Mouse (Mus musculus) liver, adult 2 months (tissue): ENCODE results near the gene Dennd4a. TPM values are rescaled to one million over a fixed set of nuclear protein-coding genes. Genes with fewer than 3 reads are reported as not detected.

Source experiments
- DNase-seq: peaks from one replicate; pipeline ENCODE4 v3.0.0-alpha.2; 2011; ENCODE audit warnings: low read depth, low spot score; ENCODE audit errors: extremely low read depth
- H3K27ac ChIP-seq: fragments of 200-500 bp; replicated peaks from 2 replicates; pipeline ENCODE4 v1.5.1; 2012; ENCODE audit warnings: low read depth, mild to moderate bottlenecking, control low read depth, inconsistent platforms, low read length; ENCODE audit not compliant: insufficient read depth
- H3K27me3 ChIP-seq: fragments of 200-500 bp; 2 replicates; pipeline ENCODE4 v1.6.1; 2012; ENCODE audit warnings: mild to moderate bottlenecking, moderate library complexity, low read length, inconsistent platforms; ENCODE audit not compliant: control insufficient read depth, insufficient read depth
- H3K36me3 ChIP-seq: fragments of 200-500 bp; 2 replicates; pipeline ENCODE4 v1.6.1; 2012; ENCODE audit warnings: low read length, inconsistent platforms; ENCODE audit not compliant: control insufficient read depth, insufficient read depth
- H3K4me1 ChIP-seq: fragments of 200-500 bp; 2 replicates; pipeline ENCODE4 v1.6.1; 2011; ENCODE audit warnings: low read length; ENCODE audit not compliant: control insufficient read depth, insufficient read depth
- H3K4me3 ChIP-seq: fragments of 200-500 bp; 2 replicates; pipeline ENCODE4 v1.5.1; 2011; ENCODE audit warnings: low read depth, mild to moderate bottlenecking, control low read depth, low read length, moderate library complexity; ENCODE audit not compliant: insufficient read depth
- H3K79me2 ChIP-seq: fragments of 200-500 bp; 2 replicates; pipeline ENCODE4 v1.6.1; 2012; ENCODE audit warnings: inconsistent platforms, mild to moderate bottlenecking, low read length, moderate library complexity; ENCODE audit not compliant: control insufficient read depth, insufficient read depth
- H3K9ac ChIP-seq: fragments of 200-500 bp; 2 replicates; pipeline ENCODE4 v1.6.1; 2012; ENCODE audit warnings: low read depth, mild to moderate bottlenecking, control low read depth, inconsistent platforms, low read length
- CTCF ChIP-seq: fragments of 200-500 bp; IDR thresholded peaks from 2 replicates; pipeline ENCODE4 v1.5.1; 2011; ENCODE audit warnings: low read depth, low read length, control low read depth
- POLR2A ChIP-seq: fragments of 200-500 bp; IDR thresholded peaks from 2 replicates; pipeline ENCODE4 v1.6.1; 2011; ENCODE audit warnings: low read length, control low read depth; ENCODE audit not compliant: insufficient read depth; ENCODE audit errors: extremely low read depth
- WGBS: fragments of 180-500 bp; shearing (Covaris S2); methylation state at CpG from one replicate; pipeline ENCODE4 v1.1.7; 2018; 5-methylcytosine and 5-hydroxymethylcytosine counted together
- polyA plus RNA-seq: library from polyadenylated mRNA; depleted of rRNA; stranded (reverse); fragments of >200 nt; gene quantifications from 2 replicates; pipeline ENCODE4 v1.2.3, GENCODE M21; 2012
- total RNA-seq: library from RNA; depleted of rRNA; stranded (reverse); fragments of >200 nt; gene quantifications from 2 replicates; pipeline ENCODE4 v1.2.3, GENCODE M21; 2014

Dennd4a gene
- total and polyA plus RNA-seq, 2 experiments: 8.0 to 17.1 TPM

DNA sequence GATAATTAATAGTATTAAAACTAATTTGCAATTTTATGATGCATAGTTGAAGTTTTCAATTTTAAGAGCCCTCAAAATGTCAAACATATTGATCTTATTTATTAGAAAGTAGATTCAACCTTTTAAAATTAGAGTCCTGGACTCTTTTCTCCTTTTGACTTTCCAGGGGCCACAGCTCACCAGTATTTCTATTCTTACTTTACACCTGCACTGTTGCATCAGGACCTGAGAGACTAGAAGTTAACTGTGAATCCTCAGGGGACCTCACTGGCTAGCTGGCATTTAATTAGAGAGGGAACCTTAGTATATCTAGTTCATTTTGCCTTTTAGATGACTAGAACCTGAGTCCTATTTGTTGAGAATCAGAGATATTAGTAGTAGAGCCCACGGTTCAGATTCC is 38.4 kb downstream of the Dennd4a start:
- Histone ChIP-seq H3K27ac (no peak overlapping the region), H3K27me3 (no peaks in the 10 kb centered on the region), H3K4me3 (no peak overlapping the region), H3K79me2 (no peaks in the 10 kb centered on the region), H3K36me3 (peaks cover 31% of the 10 kb centered on the region), H3K9ac (no peak overlapping the region), H3K4me1 (no peaks in the 10 kb centered on the region)
- DNase-seq: no peak
- 88% methylated on average over 1 of the region's 1 CpGs for WGBS
- TF ChIP-seq POLR2A (no peak), CTCF (no peak)

DNA sequence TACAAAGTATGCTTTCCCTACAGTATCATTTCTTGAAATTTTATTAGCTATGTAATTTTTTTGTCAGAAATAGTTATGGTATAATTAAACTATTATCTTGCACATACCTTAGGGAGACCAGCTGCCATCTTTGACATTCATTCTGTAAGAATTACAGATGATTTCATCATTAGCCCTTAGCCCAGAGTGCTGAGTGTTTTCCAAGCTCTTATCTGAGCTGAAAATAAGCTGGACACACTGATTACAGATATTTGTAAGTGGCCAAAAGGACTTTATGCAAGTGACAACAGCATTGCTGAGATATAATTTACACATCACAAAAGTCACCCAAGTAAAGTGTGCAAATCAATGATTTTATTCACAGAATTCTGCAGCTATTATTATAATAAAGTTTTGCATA is 48.9 kb downstream of the Dennd4a start:
- TF ChIP-seq CTCF: no peak
- TF ChIP-seq POLR2A: no peak
- Histone ChIP-seq H3K9ac (no peak overlapping the region), H3K27me3 (no peaks in the 10 kb centered on the region), H3K4me1 (no peaks in the 10 kb centered on the region), H3K27ac (no peak overlapping the region), H3K79me2 (no peaks in the 10 kb centered on the region), H3K36me3 (peaks cover 21% of the 10 kb centered on the region), H3K4me3 (no peak overlapping the region)
- peak; percentile 37 for DNase-seq

DNA sequence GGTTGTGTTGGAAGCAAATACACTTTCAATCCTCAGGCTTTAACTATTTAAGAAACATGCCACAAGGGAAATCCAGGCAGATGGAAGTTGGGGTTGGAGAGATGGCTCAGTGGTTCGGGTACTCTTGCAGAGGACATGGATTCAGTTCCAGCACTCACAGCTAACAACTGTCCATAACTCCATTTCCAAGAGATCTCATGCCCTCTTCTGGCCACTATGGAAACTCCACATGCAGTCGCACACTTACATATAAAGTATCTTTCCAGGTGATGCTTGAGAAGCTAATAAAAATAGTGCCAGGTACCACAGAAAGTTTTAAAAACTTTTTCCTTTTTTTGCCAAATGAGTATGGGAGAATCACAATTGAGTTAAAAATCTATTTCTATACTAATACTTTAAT is 51.5 kb downstream of the Dennd4a start:
- peaks cover 34% of the 10 kb centered on the region for H3K36me3 ChIP-seq
- WGBS: 92% methylated on average over 2 of the region's 2 CpGs

DNA sequence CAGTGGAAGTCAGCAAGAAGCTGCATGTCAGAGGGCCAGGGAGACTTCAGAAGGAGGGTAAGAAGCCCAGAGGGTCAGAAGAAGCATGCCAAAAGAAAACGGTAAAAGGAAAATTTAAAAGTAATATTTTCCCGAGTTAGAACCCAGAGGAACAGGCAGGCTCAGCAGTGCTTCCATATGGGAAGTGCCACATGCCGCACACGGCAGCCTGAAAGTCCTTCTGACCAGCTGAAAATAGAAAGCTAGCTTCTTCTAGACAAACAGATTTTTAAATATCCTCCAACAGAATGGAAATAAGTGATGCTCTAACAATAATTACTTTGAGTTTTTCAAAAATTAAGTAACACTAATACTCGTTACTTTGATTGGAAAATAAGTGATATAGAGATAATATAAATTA is 74.9 kb downstream of the Dennd4a start:
- DNase-seq: no peak
- no peak for TF ChIP-seq POLR2A
- TF ChIP-seq CTCF: no peak
- no peak overlapping the region for H3K9ac ChIP-seq
- H3K4me1 ChIP-seq: no peaks in the 10 kb centered on the region
- no peaks in the 10 kb centered on the region for H3K79me2 ChIP-seq
- H3K27ac ChIP-seq: no peak overlapping the region
- WGBS: 92% methylated on average over 5 of the region's 5 CpGs
- no peaks in the 10 kb centered on the region for H3K27me3 ChIP-seq
- H3K4me3 ChIP-seq: no peak overlapping the region
- H3K36me3 ChIP-seq: peaks cover 27% of the 10 kb centered on the region

More for the DNA sequence above, 51.5 kb downstream of the Dennd4a start:
- Histone ChIP-seq H3K4me1 (no peaks in the 10 kb centered on the region), H3K4me3 (no peak overlapping the region), H3K27ac (no peak overlapping the region), H3K9ac (no peak overlapping the region), H3K27me3 (no peaks in the 10 kb centered on the region), H3K79me2 (no peaks in the 10 kb centered on the region)
- TF ChIP-seq CTCF: peak; percentile 23; the same call in 1 of the 2 replicates
- no peak for TF ChIP-seq POLR2A
- peak; percentile 47 for DNase-seq

DNA sequence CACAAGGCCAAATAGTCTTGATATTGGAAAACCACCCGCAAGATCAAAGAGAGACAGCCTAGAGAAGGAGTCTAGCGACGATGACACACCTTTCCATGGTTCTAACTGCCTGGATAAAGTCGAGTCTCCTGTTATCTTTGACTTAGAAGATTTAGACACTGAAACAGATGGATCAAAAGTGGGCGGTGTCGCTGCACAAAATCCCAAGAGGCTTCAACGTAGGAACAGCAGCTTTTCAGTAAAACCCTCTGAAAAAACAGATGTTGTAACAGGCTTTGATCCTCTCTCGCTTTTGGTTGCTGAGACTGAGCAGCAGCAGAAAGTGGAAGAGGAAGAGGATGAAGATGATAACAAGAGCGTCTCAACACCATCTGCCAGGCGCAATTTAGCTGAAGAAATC is 85.5 kb downstream of the Dennd4a start:
- Histone ChIP-seq H3K27me3 (no peaks in the 10 kb centered on the region), H3K27ac (no peak overlapping the region), H3K79me2 (no peaks in the 10 kb centered on the region), H3K4me1 (no peaks in the 10 kb centered on the region), H3K36me3 (peaks cover 44% of the 10 kb centered on the region), H3K9ac (no peak overlapping the region), H3K4me3 (no peak overlapping the region)
- TF ChIP-seq POLR2A (no peak), CTCF (no peak)
- no peak for DNase-seq
- 94% methylated on average over 10 of the region's 10 CpGs for WGBS

DNA sequence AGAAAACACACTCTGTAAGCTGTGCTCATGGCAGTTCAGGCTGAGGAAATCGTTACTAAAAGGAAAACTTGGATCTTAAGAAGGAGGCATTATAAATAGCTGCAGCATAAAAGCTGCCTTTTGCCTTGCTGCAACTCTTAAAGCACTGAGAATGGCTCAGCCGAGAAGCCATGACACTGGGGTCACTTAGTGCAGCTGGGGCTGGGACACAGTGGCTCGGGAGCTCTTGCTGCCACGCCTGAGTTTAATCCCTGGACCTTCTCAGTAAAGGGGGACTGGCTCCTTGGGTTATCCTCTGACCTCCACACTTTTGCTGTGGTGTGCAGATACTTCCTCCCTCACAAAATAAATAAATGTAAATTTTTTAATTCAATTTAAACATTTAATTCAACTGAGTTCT is 91.7 kb downstream of the Dennd4a start:
- no peaks in the 10 kb centered on the region for H3K79me2 ChIP-seq
- H3K9ac ChIP-seq: no peak overlapping the region
- H3K4me1 ChIP-seq: no peaks in the 10 kb centered on the region
- no peak overlapping the region for H3K27ac ChIP-seq
- no peak for DNase-seq
- TF ChIP-seq POLR2A (no peak), CTCF (no peak)
- no peaks in the 10 kb centered on the region for H3K27me3 ChIP-seq
- peaks cover 36% of the 10 kb centered on the region for H3K36me3 ChIP-seq
- WGBS: 59% methylated on average over 4 of the region's 4 CpGs
- H3K4me3 ChIP-seq: no peak overlapping the region
